Comparison of ENCODE assay signal across 17 mouse cellular contexts in the genomic region with DNA sequence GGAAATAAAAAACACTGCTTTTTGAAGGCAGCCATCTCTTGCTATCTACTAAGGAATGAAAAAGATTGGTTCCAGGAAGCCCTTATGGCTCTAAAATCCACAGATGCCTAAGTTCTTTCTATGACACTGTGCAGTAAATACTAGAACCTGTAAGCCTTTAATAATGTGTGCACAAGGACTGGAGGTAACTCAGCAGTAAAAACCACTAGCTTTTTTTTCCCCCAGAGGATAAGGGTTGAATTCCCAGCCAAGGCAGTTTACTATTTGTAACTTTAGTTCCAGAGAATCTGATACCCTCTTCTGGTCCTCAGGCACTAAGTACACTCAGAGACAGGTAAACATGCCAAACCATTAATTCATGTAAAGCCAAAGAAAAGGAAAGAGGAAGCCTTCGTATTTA. TPM values are rescaled to one million over a fixed set of nuclear protein-coding genes. Genes with fewer than 3 reads are reported as not detected.
"Had no signal": no experiment of that assay in that cellular context is flagged by ENCODE, and none has a peak within 500 bp of the region (broad histone marks: within the 10 kb centered on the region; RNA-seq: fewer than 3 reads in every experiment).

No protein-coding gene starts in this region.

RNA-seq across cellular contexts. Expression of a gene that starts 20.1 kb away (rescaled TPM):
- polyA plus RNA-seq: cerebellum, adult 2 months; cortical plate, adult 2 months; embryonic facial prominence, embryonic 10.5 days; embryonic facial prominence, embryonic 11.5 days; embryonic facial prominence, embryonic 12.5 days; embryonic facial prominence, embryonic 13.5 days; erythroblast, embryonic 14.5 days; forebrain, embryonic 10.5 days; forebrain, embryonic 11.5 days; forebrain, embryonic 12.5 days; forebrain, embryonic 13.5 days; forebrain, embryonic 14.5 days; forebrain, embryonic 15.5 days; forebrain, embryonic 16.5 days; forebrain, postnatal 0 days; frontal cortex, adult 2 months; heart, adult 2 months had no signal
